Mouse (Mus musculus) liver, embryonic 16.5 days (tissue): Measurements from ENCODE around the gene Bex6. TPM values are rescaled to one million over a fixed set of nuclear protein-coding genes. Genes with fewer than 3 reads are reported as not detected.
A peak's percentile ranks its signal among the peaks of the same experiment; 100 is the strongest.

Experiments
- ATAC-seq: fragments of 200-750 bp; cut with Nextera tagmentation; 2 replicates; pipeline ENCODE4 v1.8.0; 2017; ENCODE audit warnings: low read depth, mild to moderate bottlenecking, moderate number of reproducible peaks, moderate library complexity
- H3K27ac ChIP-seq: fragments of 300-500 bp; sonication (generic); 2 replicates; pipeline ENCODE4 v1.5.1; 2014; ENCODE audit warnings: mild to moderate bottlenecking, low read length
- H3K27me3 ChIP-seq: fragments of 300-500 bp; sonication (generic); 2 replicates; pipeline ENCODE4 v1.6.1; 2014; ENCODE audit warnings: low read depth, low read length, mixed read lengths; ENCODE audit not compliant: control insufficient read depth, insufficient read depth
- H3K36me3 ChIP-seq: fragments of 300-500 bp; sonication (generic); 2 replicates; pipeline ENCODE4 v1.6.1; 2014; ENCODE audit warnings: mild to moderate bottlenecking; ENCODE audit not compliant: control insufficient read depth, insufficient read depth
- H3K4me1 ChIP-seq: fragments of 300-500 bp; sonication (generic); 2 replicates; pipeline ENCODE4 v1.6.1; 2014; ENCODE audit warnings: low read depth, low read length, mixed read lengths; ENCODE audit not compliant: control insufficient read depth
- H3K4me2 ChIP-seq: fragments of 300-500 bp; sonication (generic); 2 replicates; pipeline ENCODE4 v1.6.1; 2014; ENCODE audit warnings: low read depth, low read length, mixed read lengths
- H3K4me3 ChIP-seq: fragments of 300-500 bp; sonication (generic); 2 replicates; pipeline ENCODE4 v1.5.1; 2014; ENCODE audit warnings: low read depth, mild to moderate bottlenecking, low read length
- H3K9ac ChIP-seq: fragments of 300-500 bp; sonication (generic); 2 replicates; pipeline ENCODE4 v1.6.1; 2014; ENCODE audit warnings: low read depth, low read length
- H3K9me3 ChIP-seq: fragments of 300-500 bp; sonication (generic); replicated peaks from 2 replicates; pipeline ENCODE4 v1.6.1; 2016; ENCODE audit warnings: low read length; ENCODE audit not compliant: control insufficient read depth
- WGBS: fragments of 180-500 bp; shearing (Covaris S2); extraction: QIAGEN DNeasy Blood & Tissue Kit; methylation state at CpG from one replicate; pipeline ENCODE4 v1.1.7; 2014; ENCODE audit not compliant: insufficient replicate concordance; 5-methylcytosine and 5-hydroxymethylcytosine counted together
- polyA plus RNA-seq: library from polyadenylated mRNA; unstranded; fragments of >200 nt; fragmentation: Nextera tagmentation; extraction: Ambion mirVana; gene quantifications from 2 replicates; pipeline ENCODE4 v1.2.1, GENCODE M21; 2015

Gene Bex6
- polyA plus RNA-seq, 1 experiment from 2014 or later, result 0.90 TPM

GRCm38 (mm10) chr16:32167819-32168545 lies 11.6 kb upstream of the Bex6 start:
- H3K9ac ChIP-seq, result no peak overlapping the region
- no peak overlapping the region for H3K27ac ChIP-seq
- peaks cover 20% of the 10 kb centered on the region for H3K4me1 ChIP-seq
- no peaks in the 10 kb centered on the region for H3K36me3 ChIP-seq
- H3K4me3 ChIP-seq, result no peak overlapping the region
- H3K4me2 ChIP-seq, result no peak overlapping the region
- ATAC-seq, result no peak
- 74% methylated on average over 4 of the region's 4 CpGs for WGBS
- H3K27me3 ChIP-seq, result no peaks in the 10 kb centered on the region
- no peaks in the 10 kb centered on the region for H3K9me3 ChIP-seq

DNA sequence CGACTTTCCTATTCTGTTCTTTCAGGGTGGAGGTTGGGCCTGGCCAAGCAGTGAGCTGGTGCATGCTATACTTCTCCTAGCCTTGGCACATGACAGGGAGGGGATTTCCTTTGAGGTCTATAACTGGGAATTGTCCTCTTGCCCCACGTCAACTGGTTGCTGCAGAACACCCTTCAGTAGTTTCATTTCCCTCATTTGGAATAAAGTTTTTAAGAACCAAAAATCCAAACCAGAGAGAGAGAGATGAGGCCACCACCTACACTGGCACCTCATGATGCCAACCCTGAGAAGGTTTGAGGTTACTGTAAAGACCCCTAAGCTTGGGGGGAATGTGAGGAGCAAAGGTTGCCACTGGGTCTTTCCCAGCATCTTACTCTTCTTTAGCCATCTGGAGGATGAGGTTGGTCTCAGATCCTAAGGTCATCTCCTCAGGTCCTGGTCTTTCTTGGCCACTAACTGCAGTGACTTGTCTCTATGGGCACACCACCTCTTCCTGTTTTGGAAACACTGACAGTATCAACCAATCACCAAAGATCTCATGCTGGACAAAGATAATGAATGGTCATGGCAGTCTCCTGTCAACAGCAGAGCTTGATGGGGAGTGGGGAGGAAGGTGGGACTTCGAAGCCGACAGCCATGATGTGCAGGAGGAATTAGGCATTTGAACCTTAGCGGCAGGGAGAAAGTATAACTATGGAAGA lies 8.4 kb upstream of the Bex6 start:
- ATAC-seq, result no peak
- H3K9me3 ChIP-seq, result no peaks in the 10 kb centered on the region
- H3K27me3 ChIP-seq, result no peaks in the 10 kb centered on the region
- H3K4me1 ChIP-seq, result peaks cover under 1% of the 10 kb centered on the region
- no peaks in the 10 kb centered on the region for H3K36me3 ChIP-seq
- H3K4me3 ChIP-seq, result no peak overlapping the region
- H3K9ac ChIP-seq, result no peak overlapping the region
- WGBS, result 65% methylated on average over 5 of the region's 5 CpGs
- no peak overlapping the region for H3K27ac ChIP-seq
- no peak overlapping the region for H3K4me2 ChIP-seq

DNA sequence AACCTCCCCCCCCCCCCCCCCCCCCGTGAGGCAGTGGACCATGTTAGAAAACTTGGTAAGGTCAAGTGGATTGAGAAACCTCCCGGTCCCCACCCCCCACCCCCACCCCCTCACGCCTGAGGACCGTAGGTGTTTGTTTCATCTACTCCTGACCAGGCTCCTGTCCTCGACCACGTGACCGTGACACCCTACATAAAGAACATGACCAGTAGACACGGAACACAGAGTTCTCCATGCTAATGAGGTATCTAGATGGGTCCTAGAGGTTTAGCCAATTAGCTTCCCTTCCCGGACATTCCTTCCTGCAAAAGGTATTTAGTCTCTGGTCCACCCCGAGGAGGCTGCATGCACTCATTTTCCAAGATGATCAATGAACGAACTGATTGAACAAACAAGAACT lies 6.2 kb upstream of the Bex6 start:
- Histone ChIP-seq H3K9ac (no peak overlapping the region), H3K36me3 (no peaks in the 10 kb centered on the region), H3K4me3 (no peak overlapping the region), H3K9me3 (no peaks in the 10 kb centered on the region), H3K27ac (no peak overlapping the region), H3K27me3 (no peaks in the 10 kb centered on the region), H3K4me1 (peaks cover 11% of the 10 kb centered on the region), H3K4me2 (no peak overlapping the region)
- no peak for ATAC-seq
- WGBS, result 67% methylated on average over 11 of the region's 11 CpGs

GRCm38 (mm10) chr16:32174340-32175005 lies 5.2 kb upstream of the Bex6 start:
- H3K36me3 ChIP-seq, result no peaks in the 10 kb centered on the region
- H3K4me3 ChIP-seq, result no peak overlapping the region
- H3K27ac ChIP-seq, result no peak overlapping the region
- no peaks in the 10 kb centered on the region for H3K27me3 ChIP-seq
- no peaks in the 10 kb centered on the region for H3K9me3 ChIP-seq
- H3K4me1 ChIP-seq, result peaks cover 11% of the 10 kb centered on the region
- no peak for ATAC-seq
- 81% methylated on average over 8 of the region's 8 CpGs for WGBS
- no peak overlapping the region for H3K4me2 ChIP-seq
- H3K9ac ChIP-seq, result no peak overlapping the region

GRCm38 (mm10) chr16:32175029-32175428 lies 4.6 kb upstream of the Bex6 start:
- Histone ChIP-seq H3K4me2 (no peak overlapping the region), H3K9me3 (no peaks in the 10 kb centered on the region), H3K4me1 (peaks cover 11% of the 10 kb centered on the region), H3K9ac (no peak overlapping the region), H3K27me3 (no peaks in the 10 kb centered on the region), H3K4me3 (no peak overlapping the region), H3K36me3 (no peaks in the 10 kb centered on the region), H3K27ac (no peak overlapping the region)
- ATAC-seq, result no peak
- 74% methylated on average over 4 of the region's 4 CpGs for WGBS

GRCm38 (mm10) chr16:32176896-32177686 lies 2.5 kb upstream of the Bex6 start:
- H3K9me3 ChIP-seq, result no peaks in the 10 kb centered on the region
- H3K27ac ChIP-seq, result peak overlapping the region; percentile 90
- 11% methylated on average over 18 of the region's 18 CpGs for WGBS
- H3K27me3 ChIP-seq, result no peaks in the 10 kb centered on the region
- H3K36me3 ChIP-seq, result no peaks in the 10 kb centered on the region
- H3K4me2 ChIP-seq, result peak overlapping the region; percentile 68
- H3K4me3 ChIP-seq, result peak overlapping the region; percentile 45
- peak overlapping the region; percentile 57 for H3K9ac ChIP-seq
- ATAC-seq, result peak; percentile 64; the same call in 1 of the 2 replicates
- H3K4me1 ChIP-seq, result peaks cover 11% of the 10 kb centered on the region

- no peaks in the 10 kb centered on the region for H3K36me3 ChIP-seq
- H3K4me2 ChIP-seq, result no peak overlapping the region
- H3K9me3 ChIP-seq, result no peaks in the 10 kb centered on the region
- H3K4me1 ChIP-seq, result no peaks in the 10 kb centered on the region
- H3K27ac ChIP-seq, result no peak overlapping the region
- H3K9ac ChIP-seq, result no peak overlapping the region
- no peak overlapping the region for H3K4me3 ChIP-seq
- no peak for ATAC-seq
- no peaks in the 10 kb centered on the region for H3K27me3 ChIP-seq
- WGBS, result 80% methylated on average over 5 of the region's 5 CpGs
Observed at GRCm38 (mm10) chr16:32186056-32186455, 6.4 kb downstream of the Bex6 start.

GRCm38 (mm10) chr16:32189109-32189508 lies 9.5 kb downstream of the Bex6 start:
- no peaks in the 10 kb centered on the region for H3K4me1 ChIP-seq
- H3K9ac ChIP-seq, result no peak overlapping the region
- WGBS, result 22% methylated on average over 6 of the region's 6 CpGs
- H3K27me3 ChIP-seq, result no peaks in the 10 kb centered on the region
- H3K27ac ChIP-seq, result peak overlapping the region; percentile 49; the same call in 1 of the 2 replicates
- ATAC-seq, result peak; percentile 56
- H3K4me2 ChIP-seq, result peak overlapping the region; percentile 53; the same call in 1 of the 2 replicates
- no peaks in the 10 kb centered on the region for H3K9me3 ChIP-seq
- no peak overlapping the region for H3K4me3 ChIP-seq
- H3K36me3 ChIP-seq, result no peaks in the 10 kb centered on the region
